ENCODE assay signal across 12 mouse cellular contexts in genomic region chr15:38595820-38596219, GRCm38 (mm10).
"Had no signal": no experiment of that assay in that cellular context is flagged by ENCODE, and none has a peak within 500 bp of the region (broad histone marks: within the 10 kb centered on the region; RNA-seq: fewer than 3 reads in every experiment).

No protein-coding gene starts in this region.

- DNase-seq: kidney, postnatal 36 days; left cerebral cortex, postnatal 4 days; lung, adult 18-20 months; right cerebral cortex, adult 18-20 months; thymus, adult 2 months; thymus, postnatal 25 days had no signal

- H3K9me3 ChIP-seq: limb, embryonic 13.5 days; midbrain, embryonic 13.5 days; neural tube, embryonic 15.5 days; stomach, embryonic 15.5 days had no signal

- H3K4me1 ChIP-seq: limb, embryonic 13.5 days; midbrain, embryonic 13.5 days; neural tube, embryonic 15.5 days; stomach, embryonic 15.5 days had no signal

- H3K36me3 ChIP-seq: limb, embryonic 13.5 days; midbrain, embryonic 13.5 days; neural tube, embryonic 15.5 days; stomach, embryonic 15.5 days had no signal

- H3K27me3 ChIP-seq: limb, embryonic 13.5 days; midbrain, embryonic 13.5 days; neural tube, embryonic 15.5 days; stomach, embryonic 15.5 days had no signal

- ATAC-seq: midbrain, embryonic 13.5 days had no signal

- H3K27ac ChIP-seq: layer of hippocampus, adult 2 months; limb, embryonic 13.5 days; liver, embryonic 14.5 days; midbrain, embryonic 13.5 days; neural tube, embryonic 15.5 days; stomach, embryonic 15.5 days had no signal

- H3K4me2 ChIP-seq: limb, embryonic 13.5 days; midbrain, embryonic 13.5 days; neural tube, embryonic 15.5 days; stomach, embryonic 15.5 days had no signal

- H3K4me3 ChIP-seq: layer of hippocampus, adult 2 months; limb, embryonic 13.5 days; midbrain, embryonic 13.5 days; neural tube, embryonic 15.5 days; stomach, embryonic 15.5 days had no signal

- H3K9ac ChIP-seq: limb, embryonic 13.5 days; liver, embryonic 14.5 days; midbrain, embryonic 13.5 days; neural tube, embryonic 15.5 days; stomach, embryonic 15.5 days had no signal
